Mouse (Mus musculus): ENCODE measurements at regions not wholly inside any gene's neighbourhood (a gene's known extent, or its start where the extent isn't known, plus 50 kb on each side); places are given as distances from the start of the nearest gene placed in this dataset.

- TF ChIP-seq CTCF (IDR thresholded peaks at IDR 0.05; ENCODE audit: low read depth) (no peak), EP300 (IDR thresholded peaks at IDR 0.05; ENCODE audit: low read depth) (peak; percentile 65)
These were observed 182.6 kb downstream of the Adgra3 start for GRCm38 (mm10) chr5:49876240-49876639.
